Mouse (Mus musculus): ENCODE data around the gene Kit.

DNA sequence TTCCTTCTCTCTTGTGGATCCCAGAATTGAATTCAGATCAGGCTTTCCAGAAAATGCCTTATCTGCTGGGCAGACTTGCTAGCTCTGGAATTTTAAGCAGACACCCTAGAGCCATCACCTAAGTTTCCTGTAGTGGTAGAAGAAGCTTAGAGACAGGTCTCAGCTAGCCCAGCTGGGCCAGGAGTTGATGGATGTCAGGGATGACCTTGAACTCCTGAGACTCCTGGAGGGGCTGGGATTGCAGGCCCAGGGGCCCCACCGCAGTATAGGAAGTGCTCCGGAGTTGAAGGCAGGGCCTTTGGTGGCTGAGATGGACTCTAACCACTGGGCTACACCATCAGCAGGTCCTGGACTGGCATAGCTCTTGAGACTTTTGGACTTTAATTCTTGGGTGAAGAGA is 22.6 kb downstream of the Kit start:
- TF ChIP-seq CTCF (IDR thresholded peaks at IDR 0.05; ENCODE audit: low read depth, low read length) (no peak), POLR2A (IDR thresholded peaks at IDR 0.05; ENCODE audit: extremely low read depth, insufficient read depth, low read length) (no peak)

Data from liver, adult 2 months (tissue).